Mouse (Mus musculus): ENCODE measurements around the gene Klk6. TPM values are rescaled to one million over a fixed set of nuclear protein-coding genes. Genes with fewer than 3 reads are reported as not detected.

Gene Klk6
- total and polyA plus RNA-seq, 2 experiments: not detected

GRCm38 (mm10) chr7:43778176-43778970 lies 45.9 kb upstream of the Klk6 start:
- Histone ChIP-seq H3K36me3 (ENCODE audit: control insufficient read depth, insufficient read depth, low read length) (no peaks in the 10 kb centered on the region), H3K4me1 (ENCODE audit: control insufficient read depth, insufficient read depth, low read length) (no peaks in the 10 kb centered on the region), H3K79me2 (ENCODE audit: control insufficient read depth, insufficient read depth, low read length) (no peaks in the 10 kb centered on the region), H3K4me3 (ENCODE audit: insufficient read depth, low read depth, low read length) (no peak overlapping the region), H3K9ac (ENCODE audit: low read depth, low read length) (no peak overlapping the region), H3K27ac (replicated peaks; ENCODE audit: insufficient read depth, low read depth, low read length) (no peak overlapping the region), H3K27me3 (ENCODE audit: control insufficient read depth, insufficient read depth, low read length) (no peaks in the 10 kb centered on the region)
- 89% methylated on average over 10 of the region's 10 CpGs for WGBS
- TF ChIP-seq CTCF (IDR thresholded peaks at IDR 0.05; ENCODE audit: low read depth, low read length) (no peak), POLR2A (IDR thresholded peaks at IDR 0.05; ENCODE audit: extremely low read depth, insufficient read depth, low read length) (no peak)
- DNase-seq (ENCODE audit: extremely low read depth, low read depth, low spot score): no peak

GRCm38 (mm10) chr7:43780241-43780640 lies 44.1 kb upstream of the Klk6 start:
- Histone ChIP-seq H3K36me3 (ENCODE audit: control insufficient read depth, insufficient read depth, low read length) (no peaks in the 10 kb centered on the region), H3K27ac (replicated peaks; ENCODE audit: insufficient read depth, low read depth, low read length) (no peak overlapping the region), H3K4me1 (ENCODE audit: control insufficient read depth, insufficient read depth, low read length) (no peaks in the 10 kb centered on the region), H3K9ac (ENCODE audit: low read depth, low read length) (no peak overlapping the region), H3K79me2 (ENCODE audit: control insufficient read depth, insufficient read depth, low read length) (no peaks in the 10 kb centered on the region), H3K4me3 (ENCODE audit: insufficient read depth, low read depth, low read length) (no peak overlapping the region), H3K27me3 (ENCODE audit: control insufficient read depth, insufficient read depth, low read length) (no peaks in the 10 kb centered on the region)
- WGBS: 69% methylated on average over 6 of the region's 6 CpGs
- no peak for TF ChIP-seq CTCF (IDR thresholded peaks at IDR 0.05; ENCODE audit: low read depth, low read length)
- TF ChIP-seq POLR2A (IDR thresholded peaks at IDR 0.05; ENCODE audit: extremely low read depth, insufficient read depth, low read length): no peak
- DNase-seq (ENCODE audit: extremely low read depth, low read depth, low spot score): no peak

- H3K27me3 ChIP-seq (ENCODE audit: control insufficient read depth, insufficient read depth, low read length): no peaks in the 10 kb centered on the region
- no peaks in the 10 kb centered on the region for H3K79me2 ChIP-seq (ENCODE audit: control insufficient read depth, insufficient read depth, low read length)
- no peak within 1 kb of the TSS for H3K9ac ChIP-seq (ENCODE audit: low read depth, low read length)
- H3K27ac ChIP-seq (replicated peaks; ENCODE audit: insufficient read depth, low read depth, low read length): no peak within 1 kb of the TSS
- H3K4me1 ChIP-seq (ENCODE audit: control insufficient read depth, insufficient read depth, low read length): no peaks in the 10 kb centered on the region
- H3K36me3 ChIP-seq (ENCODE audit: control insufficient read depth, insufficient read depth, low read length): no peaks in the 10 kb centered on the region
- 58% methylated on average over 5 of the region's 5 CpGs for WGBS
- no peak within 1 kb of the TSS for H3K4me3 ChIP-seq (ENCODE audit: insufficient read depth, low read depth, low read length)
- DNase-seq (ENCODE audit: extremely low read depth, low read depth, low spot score): no peak
- TF ChIP-seq CTCF (IDR thresholded peaks at IDR 0.05; ENCODE audit: low read depth, low read length) (no peak), POLR2A (IDR thresholded peaks at IDR 0.05; ENCODE audit: extremely low read depth, insufficient read depth, low read length) (no peak)
These were observed 43.6 kb upstream of the Klk6 start, which contains the start of gene Klk10 for GRCm38 (mm10) chr7:43780746-43781145. Gene Klk10 (plus strand): TSS chr7:43781035.

GRCm38 (mm10) chr7:43781541-43781940 lies 42.8 kb upstream of the Klk6 start:
- Histone ChIP-seq H3K9ac (ENCODE audit: low read depth, low read length) (no peak overlapping the region), H3K36me3 (ENCODE audit: control insufficient read depth, insufficient read depth, low read length) (no peaks in the 10 kb centered on the region), H3K27ac (replicated peaks; ENCODE audit: insufficient read depth, low read depth, low read length) (no peak overlapping the region), H3K4me1 (ENCODE audit: control insufficient read depth, insufficient read depth, low read length) (no peaks in the 10 kb centered on the region), H3K79me2 (ENCODE audit: control insufficient read depth, insufficient read depth, low read length) (no peaks in the 10 kb centered on the region), H3K27me3 (ENCODE audit: control insufficient read depth, insufficient read depth, low read length) (no peaks in the 10 kb centered on the region), H3K4me3 (ENCODE audit: insufficient read depth, low read depth, low read length) (no peak overlapping the region)
- no peak for DNase-seq (ENCODE audit: extremely low read depth, low read depth, low spot score)
- WGBS: 83% methylated on average over 11 of the region's 11 CpGs
- no peak for TF ChIP-seq CTCF (IDR thresholded peaks at IDR 0.05; ENCODE audit: low read depth, low read length)
- no peak for TF ChIP-seq POLR2A (IDR thresholded peaks at IDR 0.05; ENCODE audit: extremely low read depth, insufficient read depth, low read length)

- Histone ChIP-seq H3K4me1 (ENCODE audit: control insufficient read depth, insufficient read depth, low read length) (no peaks in the 10 kb centered on the region), H3K4me3 (ENCODE audit: insufficient read depth, low read depth, low read length) (peak overlapping the region; percentile 17; the same call in 1 of the 2 replicates)
- TF ChIP-seq CTCF (IDR thresholded peaks at IDR 0.05; ENCODE audit: low read depth, low read length) (peak; percentile 78), POLR2A (IDR thresholded peaks at IDR 0.05; ENCODE audit: extremely low read depth, insufficient read depth, low read length) (no peak)
These were observed 41.7 kb upstream of the Klk6 start for GRCm38 (mm10) chr7:43782275-43783265.

More at GRCm38 (mm10) chr7:43782275-43783265, 41.7 kb upstream of the Klk6 start:
- no peak overlapping the region for H3K9ac ChIP-seq (ENCODE audit: low read depth, low read length)
- H3K27me3 ChIP-seq (ENCODE audit: control insufficient read depth, insufficient read depth, low read length): no peaks in the 10 kb centered on the region
- no peak overlapping the region for H3K27ac ChIP-seq (replicated peaks; ENCODE audit: insufficient read depth, low read depth, low read length)
- H3K36me3 ChIP-seq (ENCODE audit: control insufficient read depth, insufficient read depth, low read length): no peaks in the 10 kb centered on the region
- WGBS: 10% methylated on average over 36 of the region's 36 CpGs
- DNase-seq (ENCODE audit: extremely low read depth, low read depth, low spot score): peak; percentile 4
- no peaks in the 10 kb centered on the region for H3K79me2 ChIP-seq (ENCODE audit: control insufficient read depth, insufficient read depth, low read length)
